Mouse (Mus musculus) liver, embryonic 11.5 days (tissue): Measurements from ENCODE around the gene Thra. TPM values are rescaled to one million over a fixed set of nuclear protein-coding genes. Genes with fewer than 3 reads are reported as not detected.
"Not testable (repeated sequence)": the region's sequence is repeated elsewhere in the genome, so short reads cannot be mapped to it uniquely, and the experiment has no call there.

Experiments
- ATAC-seq: fragments of 200-750 bp; cut with Nextera tagmentation; replicated peaks from 2 replicates; pipeline ENCODE4 v1.8.0; 2017; ENCODE audit warnings: moderate number of reproducible peaks, mild to moderate bottlenecking, moderate TSS enrichment, moderate library complexity; ENCODE audit not compliant: low FRiP score
- DNase-seq: peaks from one replicate; pipeline ENCODE4 v3.0.0-alpha.2; 2017; ENCODE audit warnings: low spot score
- H3K27ac ChIP-seq: fragments of 300-500 bp; sonication (generic); 2 replicates; pipeline ENCODE4 v1.5.1; 2014; ENCODE audit warnings: mild to moderate bottlenecking, low read depth, low read length, control low read depth
- H3K27me3 ChIP-seq: fragments of 300-500 bp; sonication (generic); replicated peaks from 2 replicates; pipeline ENCODE4 v1.6.1; 2014; ENCODE audit warnings: low read length, mixed read lengths; ENCODE audit not compliant: control insufficient read depth, insufficient read depth
- H3K36me3 ChIP-seq: fragments of 300-500 bp; sonication (generic); 2 replicates; pipeline ENCODE4 v1.6.1; 2014; ENCODE audit warnings: mild to moderate bottlenecking, low read length, moderate library complexity, mixed read lengths; ENCODE audit not compliant: control insufficient read depth, insufficient read depth
- H3K4me1 ChIP-seq: fragments of 300-500 bp; sonication (generic); replicated peaks from 2 replicates; pipeline ENCODE4 v1.6.1; 2014; ENCODE audit warnings: low read length, mixed read lengths; ENCODE audit not compliant: control insufficient read depth, insufficient read depth
- H3K4me2 ChIP-seq: fragments of 300-500 bp; sonication (generic); 2 replicates; pipeline ENCODE4 v1.6.1; 2014; ENCODE audit warnings: mild to moderate bottlenecking, control low read depth, moderate library complexity
- H3K4me3 ChIP-seq: fragments of 300-500 bp; sonication (generic); 2 replicates; pipeline ENCODE4 v1.5.1; 2014; ENCODE audit warnings: low read depth, low read length, control low read depth
- H3K9ac ChIP-seq: fragments of 300-500 bp; sonication (generic); 2 replicates; pipeline ENCODE4 v1.6.1; 2014; ENCODE audit warnings: low read depth, low read length, control low read depth
- H3K9me3 ChIP-seq: fragments of 300-500 bp; sonication (generic); 2 replicates; pipeline ENCODE4 v1.6.1; 2016; ENCODE audit warnings: low read length, inconsistent platforms, mixed read lengths; ENCODE audit not compliant: control insufficient read depth
- WGBS: fragments of 180-500 bp; shearing (Covaris S2); extraction: QIAGEN DNeasy Blood & Tissue Kit; methylation state at CpG from one replicate; pipeline ENCODE4 v1.1.7; 2014; 5-methylcytosine and 5-hydroxymethylcytosine counted together
- polyA plus RNA-seq: library from polyadenylated mRNA; unstranded; fragments of >200 nt; fragmentation: Nextera tagmentation; extraction: Ambion mirVana; gene quantifications from 2 replicates; pipeline ENCODE4 v1.2.1, GENCODE M21; 2014

Thra gene
- polyA plus RNA-seq, 1 experiment from 2014 or later: 31.6 TPM

DNA sequence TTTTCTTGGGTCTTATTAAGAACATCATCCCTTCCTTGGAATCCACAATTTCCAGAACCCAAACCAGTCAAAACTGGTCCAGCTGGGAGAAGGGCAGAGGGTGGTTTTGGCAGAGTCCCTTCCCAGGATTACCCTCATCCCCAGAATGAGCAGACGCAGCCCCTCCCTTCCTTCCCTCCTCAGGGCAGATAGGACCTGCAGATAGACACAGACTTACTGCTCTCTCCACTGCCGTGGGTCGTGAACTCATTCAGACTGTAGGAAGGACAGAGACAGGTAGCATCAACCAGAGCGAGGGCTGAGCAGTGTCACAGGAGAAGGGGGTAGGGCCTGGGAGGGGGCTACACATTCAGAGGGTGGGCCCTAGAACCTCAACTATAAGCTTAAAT, 29.4 kb upstream of the Thra start:
- no peak for DNase-seq
- H3K4me1 ChIP-seq: peaks cover 20% of the 10 kb centered on the region
- H3K27ac ChIP-seq: no peak overlapping the region
- peaks cover 45% of the 10 kb centered on the region for H3K36me3 ChIP-seq
- no peak overlapping the region for H3K4me3 ChIP-seq
- no peaks in the 10 kb centered on the region for H3K9me3 ChIP-seq
- ATAC-seq: no peak
- no peak overlapping the region for H3K4me2 ChIP-seq
- H3K27me3 ChIP-seq: no peaks in the 10 kb centered on the region
- WGBS: 56% methylated on average over 4 of the region's 4 CpGs
- H3K9ac ChIP-seq: no peak overlapping the region

DNA sequence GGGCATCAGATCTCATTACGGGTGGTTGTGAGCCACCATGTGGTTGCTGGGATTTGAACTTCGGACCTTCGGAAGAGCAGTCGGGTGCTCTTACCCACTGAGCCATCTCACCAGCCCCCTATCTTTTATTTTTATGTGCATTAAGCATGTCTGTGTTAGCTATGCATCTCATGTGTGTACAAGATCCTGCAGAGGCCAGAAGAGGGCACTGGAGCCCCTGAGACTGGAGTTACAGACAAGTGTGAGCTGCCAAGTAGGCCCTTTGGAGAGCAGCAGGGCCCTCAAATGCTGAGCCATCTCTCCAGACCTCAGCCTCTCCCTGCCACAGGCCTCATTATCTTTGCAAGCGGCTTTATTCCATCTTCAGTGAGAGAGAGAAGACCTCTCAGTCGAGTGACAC, 28.4 kb upstream of the Thra start:
- H3K27ac ChIP-seq, H3K4me2 ChIP-seq, H3K4me3 ChIP-seq, H3K9ac ChIP-seq, H3K9me3 ChIP-seq, DNase-seq, H3K27me3 ChIP-seq: not testable (repeated sequence)
- Histone ChIP-seq H3K36me3 (peaks cover 40% of the 10 kb centered on the region), H3K4me1 (peaks cover 20% of the 10 kb centered on the region)
- 78% methylated on average over 6 of the region's 6 CpGs for WGBS
- ATAC-seq: 0 out of 2 replicates have a peak, but pooled peaks have one; percentile 42

DNA sequence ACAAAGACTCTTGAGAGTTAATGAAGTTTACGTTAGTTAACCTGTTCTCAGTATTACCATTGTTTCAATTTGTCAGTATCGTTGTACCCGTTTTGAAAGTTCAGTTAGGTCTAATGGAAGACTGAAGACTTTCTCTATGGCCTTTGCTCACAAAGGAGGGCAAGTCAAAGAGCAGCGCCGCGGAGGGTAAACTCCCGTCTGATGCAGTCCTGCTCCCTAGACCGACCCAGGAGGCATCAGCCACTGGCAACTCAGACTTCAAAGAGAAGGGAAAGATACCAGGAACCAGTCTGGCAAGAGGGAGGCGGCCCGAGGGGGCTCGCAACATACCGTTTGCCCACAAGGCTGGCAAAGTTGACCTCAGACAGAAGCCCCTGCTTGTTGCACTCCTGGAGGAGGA, 26.7 kb upstream of the Thra start:
- DNase-seq: no peak
- WGBS: 83% methylated on average over 12 of the region's 12 CpGs
- peaks cover 20% of the 10 kb centered on the region for H3K4me1 ChIP-seq

DNA sequence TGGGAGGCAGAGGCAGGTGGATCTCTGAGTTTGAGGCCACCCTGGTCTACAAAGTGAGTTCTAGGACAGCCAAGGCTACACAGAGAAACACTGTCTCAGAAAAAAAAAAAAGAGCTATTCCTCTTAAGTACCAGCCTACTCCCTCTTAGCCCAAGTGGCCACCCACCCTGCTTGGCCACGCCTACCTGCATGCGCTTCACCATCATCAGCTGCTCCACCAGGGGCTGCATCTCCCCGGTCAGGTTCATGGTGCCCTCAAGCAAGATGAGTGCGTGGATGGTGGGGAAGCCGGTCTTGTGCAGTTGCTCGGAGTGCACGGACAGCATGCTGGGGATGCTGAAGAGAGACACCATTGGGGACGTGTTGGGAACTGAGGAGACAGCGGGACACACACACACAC, 24.5 kb upstream of the Thra start:
- Histone ChIP-seq H3K4me2 (no peak overlapping the region), H3K9ac (no peak overlapping the region), H3K36me3 (peaks cover 29% of the 10 kb centered on the region), H3K27ac (no peak overlapping the region), H3K27me3 (no peaks in the 10 kb centered on the region), H3K9me3 (no peaks in the 10 kb centered on the region), H3K4me3 (no peak overlapping the region), H3K4me1 (peaks cover 6% of the 10 kb centered on the region; the same call in 1 of the 2 replicates)
- DNase-seq: no peak
- WGBS: 87% methylated on average over 9 of the region's 9 CpGs
- no peak for ATAC-seq

More for the DNA sequence above, 26.7 kb upstream of the Thra start:
- ATAC-seq: no peak
- Histone ChIP-seq H3K4me2 (no peak overlapping the region), H3K27ac (no peak overlapping the region), H3K9ac (no peak overlapping the region), H3K9me3 (no peaks in the 10 kb centered on the region), H3K27me3 (no peaks in the 10 kb centered on the region), H3K4me3 (no peak overlapping the region), H3K36me3 (peaks cover 41% of the 10 kb centered on the region)

DNA sequence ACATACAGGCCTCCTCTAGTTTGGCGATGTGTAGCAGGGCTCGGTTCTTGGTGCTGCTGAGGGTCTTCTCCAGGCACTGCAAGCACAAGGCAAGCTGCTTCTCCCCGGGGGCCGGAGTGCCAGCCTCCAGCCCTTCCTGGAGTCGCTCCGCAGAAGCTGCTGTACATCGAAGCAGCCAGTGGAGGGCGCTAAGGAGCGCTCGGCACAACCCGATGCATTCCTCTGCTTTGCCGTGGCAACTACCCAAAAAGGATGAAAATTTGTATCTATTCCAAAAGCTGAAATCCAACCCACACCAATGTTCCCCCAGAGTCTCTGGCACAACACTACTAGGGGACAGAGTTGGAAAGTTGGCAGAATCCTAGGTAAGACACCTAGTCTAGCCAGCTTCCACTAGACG, 22.5 kb upstream of the Thra start:
- H3K4me1 ChIP-seq: no peaks in the 10 kb centered on the region
- H3K9me3 ChIP-seq: no peaks in the 10 kb centered on the region
- no peak overlapping the region for H3K27ac ChIP-seq
- no peaks in the 10 kb centered on the region for H3K27me3 ChIP-seq
- 31% methylated on average over 13 of the region's 13 CpGs for WGBS
- DNase-seq (peak; percentile 60), ATAC-seq (no peak)
- no peak overlapping the region for H3K9ac ChIP-seq
- H3K4me3 ChIP-seq: no peak overlapping the region
- peaks cover 26% of the 10 kb centered on the region for H3K36me3 ChIP-seq
- H3K4me2 ChIP-seq: no peak overlapping the region

DNA sequence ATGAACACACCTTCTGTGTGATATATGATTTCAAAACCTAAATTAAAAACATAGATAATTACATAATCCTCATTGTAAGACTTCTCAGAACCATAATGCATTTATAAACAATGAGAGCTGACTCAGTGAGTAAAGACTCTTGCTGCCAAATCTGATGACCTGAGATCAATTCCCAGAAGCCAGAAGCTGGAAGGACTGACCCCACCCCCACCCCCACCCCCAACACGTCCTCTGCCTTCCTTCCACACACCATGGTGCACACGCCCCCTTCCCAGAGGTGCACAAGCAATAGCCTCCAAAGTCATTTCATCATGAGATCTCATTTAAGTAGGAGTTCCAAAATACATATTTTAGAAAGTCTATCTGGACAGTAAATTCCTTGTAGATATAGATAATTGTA, 19.7 kb upstream of the Thra start:
- Histone ChIP-seq H3K4me3 (no peak overlapping the region), H3K4me1 (no peaks in the 10 kb centered on the region), H3K9me3 (no peaks in the 10 kb centered on the region), H3K9ac (no peak overlapping the region), H3K27ac (no peak overlapping the region), H3K4me2 (no peak overlapping the region), H3K27me3 (no peaks in the 10 kb centered on the region), H3K36me3 (peaks cover 11% of the 10 kb centered on the region)
- DNase-seq: no peak
- no peak for ATAC-seq
- WGBS: 70% methylated on average over 2 of the region's 2 CpGs

DNA sequence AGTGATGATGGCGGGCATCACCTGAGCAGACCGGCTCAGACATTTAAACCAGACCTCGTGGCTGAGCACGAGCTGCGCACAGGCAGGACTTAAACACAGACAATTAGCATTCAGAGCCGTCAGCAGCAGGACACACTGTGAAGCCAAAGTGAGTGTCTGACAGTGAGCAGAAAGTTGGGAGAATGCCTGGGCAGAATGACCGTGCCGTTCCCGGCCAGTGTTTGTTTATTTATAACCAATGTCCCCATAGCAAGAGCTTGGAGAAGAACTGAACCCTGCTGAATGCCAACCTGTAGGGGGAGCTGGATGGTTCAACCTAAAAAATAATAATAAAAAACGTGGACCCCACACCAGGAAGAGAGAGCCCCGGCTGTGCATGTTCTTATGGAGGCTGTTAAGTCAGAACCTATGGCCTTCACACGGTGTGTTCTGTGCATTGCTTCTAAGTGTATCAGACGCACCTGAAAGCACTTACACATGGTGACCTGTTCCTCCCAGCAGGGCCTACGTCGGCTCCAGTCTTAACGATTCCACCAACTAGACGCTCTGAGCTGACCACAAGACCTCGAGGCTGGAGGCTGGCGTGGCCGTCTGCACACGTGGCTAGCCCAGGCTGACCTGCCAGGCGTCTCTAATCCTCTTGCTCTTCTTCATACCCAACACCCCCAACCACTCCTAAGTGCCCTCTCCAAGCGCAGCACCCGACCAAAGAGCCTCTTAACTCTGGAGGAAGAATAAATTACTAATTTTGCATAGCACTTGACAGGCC, 18.8 kb upstream of the Thra start:
- Histone ChIP-seq H3K27me3 (no peaks in the 10 kb centered on the region), H3K4me1 (no peaks in the 10 kb centered on the region), H3K36me3 (peaks cover 10% of the 10 kb centered on the region), H3K9me3 (no peaks in the 10 kb centered on the region), H3K4me3 (no peak overlapping the region), H3K4me2 (no peak overlapping the region), H3K27ac (no peak overlapping the region), H3K9ac (no peak overlapping the region)
- no peak for DNase-seq
- WGBS: 68% methylated on average over 24 of the region's 24 CpGs
- no peak for ATAC-seq

DNA sequence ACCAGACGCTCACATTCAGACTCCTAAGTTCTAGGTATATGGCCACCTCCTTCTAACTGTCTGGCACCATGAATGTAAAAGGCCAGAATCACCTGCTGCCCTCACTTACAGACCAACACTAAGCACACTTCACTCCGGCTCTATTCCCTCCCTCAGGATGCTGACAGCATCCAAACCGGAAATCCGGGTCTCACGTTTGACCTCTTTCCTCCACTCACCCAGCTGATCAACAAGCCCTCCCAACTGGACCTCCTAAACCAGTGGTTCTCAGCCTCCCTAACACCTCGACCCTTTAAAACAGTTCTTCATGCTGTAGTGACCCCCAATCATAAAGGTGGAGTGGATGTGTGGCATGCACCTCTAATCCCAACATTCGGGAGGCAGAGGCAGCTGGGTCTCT, 17.3 kb upstream of the Thra start:
- Histone ChIP-seq H3K4me1 (no peaks in the 10 kb centered on the region), H3K9ac (no peak overlapping the region), H3K36me3 (peaks cover 4% of the 10 kb centered on the region; the same call in 1 of the 2 replicates), H3K27me3 (no peaks in the 10 kb centered on the region), H3K27ac (no peak overlapping the region), H3K4me2 (no peak overlapping the region), H3K9me3 (no peaks in the 10 kb centered on the region), H3K4me3 (no peak overlapping the region)
- no peak for ATAC-seq
- WGBS: 77% methylated on average over 7 of the region's 7 CpGs
- DNase-seq: no peak

DNA sequence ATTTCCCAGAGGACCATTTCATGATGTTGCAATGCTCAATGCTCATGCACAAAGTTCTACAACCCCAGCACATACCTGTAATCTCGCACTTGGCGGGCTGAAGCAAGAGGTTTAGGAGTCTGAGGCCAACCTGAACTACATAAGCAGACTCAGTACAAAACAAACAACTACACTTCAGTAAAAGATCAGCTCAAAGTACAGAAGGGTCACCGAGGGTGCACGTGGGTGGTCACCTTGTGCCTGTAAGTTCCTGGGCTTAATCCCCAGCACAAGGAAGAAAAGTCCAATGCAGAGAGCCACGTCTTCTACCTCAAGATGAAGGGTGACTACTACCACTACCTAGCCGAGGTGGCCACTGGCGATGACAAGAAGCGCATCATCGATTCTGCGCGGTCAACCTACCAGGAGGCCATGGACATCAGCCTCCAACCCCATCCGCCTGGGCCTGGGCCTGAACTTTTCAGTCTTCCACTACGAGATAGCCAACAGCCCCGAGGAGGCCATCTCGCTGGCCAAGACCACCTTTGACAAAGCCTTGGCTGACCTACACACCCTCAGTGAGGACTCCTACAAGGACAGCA, 14.4 kb upstream of the Thra start:
- no peak for DNase-seq
- Histone ChIP-seq H3K9me3 (no peaks in the 10 kb centered on the region), H3K4me3 (no peak overlapping the region), H3K27ac (no peak overlapping the region), H3K36me3 (peaks cover 2% of the 10 kb centered on the region; the same call in 1 of the 2 replicates), H3K4me1 (0 out of 2 replicates have a peak, but pooled peaks cover 2% of the 10 kb centered on the region), H3K27me3 (no peaks in the 10 kb centered on the region), H3K9ac (no peak overlapping the region), H3K4me2 (no peak overlapping the region)
- no peak for ATAC-seq
- WGBS: 94% methylated on average over 15 of the region's 15 CpGs
